Mouse (Mus musculus) embryonic facial prominence, embryonic 13.5 days (tissue): ENCODE results near the gene Prlh. TPM values are rescaled to one million over a fixed set of nuclear protein-coding genes. Genes with fewer than 3 reads are reported as not detected.

Experiments used
- ATAC-seq: fragments of 200-750 bp; cut with Nextera tagmentation; 2 replicates; pipeline ENCODE4 v1.8.0; 2017; ENCODE audit warnings: low read depth; ENCODE audit not compliant: insufficient number of reproducible peaks, insufficient read depth, low FRiP score, low TSS enrichment
- H3K27ac ChIP-seq: fragments of 300-500 bp; sonication (generic); 2 replicates; pipeline ENCODE4 v1.5.1; 2015; ENCODE audit warnings: moderate library complexity, mild to moderate bottlenecking, inconsistent platforms
- H3K27me3 ChIP-seq: fragments of 300-500 bp; sonication (generic); 2 replicates; pipeline ENCODE4 v1.6.1; 2015; ENCODE audit warnings: mild to moderate bottlenecking, inconsistent platforms
- H3K36me3 ChIP-seq: fragments of 300-500 bp; sonication (generic); 2 replicates; pipeline ENCODE4 v1.6.1; 2015; ENCODE audit warnings: mild to moderate bottlenecking, inconsistent platforms
- H3K4me1 ChIP-seq: fragments of 300-500 bp; sonication (generic); 2 replicates; pipeline ENCODE4 v1.6.1; 2015; ENCODE audit warnings: inconsistent platforms
- H3K4me2 ChIP-seq: fragments of 300-500 bp; sonication (generic); 2 replicates; pipeline ENCODE4 v1.6.1; 2015; ENCODE audit warnings: moderate library complexity, mild to moderate bottlenecking, inconsistent platforms
- H3K4me3 ChIP-seq: fragments of 300-500 bp; sonication (generic); 2 replicates; pipeline ENCODE4 v1.5.1; 2015; ENCODE audit warnings: mild to moderate bottlenecking, inconsistent platforms
- H3K9ac ChIP-seq: fragments of 300-500 bp; sonication (generic); 2 replicates; pipeline ENCODE4 v1.6.1; 2015; ENCODE audit warnings: mild to moderate bottlenecking, inconsistent platforms
- H3K9me3 ChIP-seq: fragments of 300-500 bp; sonication (generic); 2 replicates; pipeline ENCODE4 v1.6.1; 2016; ENCODE audit warnings: inconsistent platforms
- WGBS: fragments of 180-500 bp; shearing (Covaris S2); methylation state at CpG from one replicate; pipeline ENCODE4 v1.1.7; 2015; ENCODE audit warnings: mixed read lengths; 5-methylcytosine and 5-hydroxymethylcytosine counted together
- polyA plus RNA-seq: library from polyadenylated mRNA; unstranded; fragments of >200 nt; fragmentation: Nextera tagmentation; extraction: Ambion mirVana; gene quantifications from 2 replicates; pipeline ENCODE4 v1.2.1, GENCODE M21; 2015

The Prlh gene
- polyA plus RNA-seq, 1 experiment from 2014 or later, result not detected

GRCm38 (mm10) chr1:90926030-90926429 lies 26.9 kb upstream of the Prlh start:
- H3K36me3 ChIP-seq, result no peaks in the 10 kb centered on the region
- H3K9ac ChIP-seq, result no peak overlapping the region
- no peak overlapping the region for H3K27ac ChIP-seq
- no peak overlapping the region for H3K4me2 ChIP-seq
- peaks cover 11% of the 10 kb centered on the region; the same call in 1 of the 2 replicates for H3K27me3 ChIP-seq
- H3K4me1 ChIP-seq, result peaks cover 18% of the 10 kb centered on the region
- no peak for ATAC-seq
- 80% methylated on average over 4 of the region's 4 CpGs for WGBS
- no peaks in the 10 kb centered on the region for H3K9me3 ChIP-seq
- H3K4me3 ChIP-seq, result no peak overlapping the region

- Histone ChIP-seq H3K4me2 (peak overlapping the region; percentile 89), H3K9me3 (no peaks in the 10 kb centered on the region), H3K4me3 (no peak overlapping the region), H3K9ac (peak overlapping the region; percentile 68; the same call in 1 of the 2 replicates), H3K27ac (peak overlapping the region; percentile 60; the same call in 1 of the 2 replicates), H3K36me3 (no peaks in the 10 kb centered on the region), H3K4me1 (peaks cover 18% of the 10 kb centered on the region), H3K27me3 (peaks cover 11% of the 10 kb centered on the region; the same call in 1 of the 2 replicates)
- ATAC-seq, result no peak
- WGBS, result 30% methylated on average over 15 of the region's 15 CpGs
These were observed 25.6 kb upstream of the Prlh start for GRCm38 (mm10) chr1:90927308-90927707.

- WGBS, result 1% methylated on average over 23 of the region's 23 CpGs
- peak overlapping the region; percentile 60 for H3K27ac ChIP-seq
- peaks cover 18% of the 10 kb centered on the region for H3K4me1 ChIP-seq
- H3K4me3 ChIP-seq, result peak overlapping the region; percentile 43
- ATAC-seq, result 0 out of 2 replicates have a peak, but pooled peaks have one; percentile 64
- peak overlapping the region; percentile 89 for H3K4me2 ChIP-seq
- H3K36me3 ChIP-seq, result no peaks in the 10 kb centered on the region
- H3K9me3 ChIP-seq, result no peaks in the 10 kb centered on the region
- peak overlapping the region; percentile 68 for H3K9ac ChIP-seq
- peaks cover 11% of the 10 kb centered on the region; the same call in 1 of the 2 replicates for H3K27me3 ChIP-seq
These were observed 24.9 kb upstream of the Prlh start for GRCm38 (mm10) chr1:90927929-90928574.

GRCm38 (mm10) chr1:90928575-90928934 lies 24.4 kb upstream of the Prlh start:
- 2% methylated on average over 6 of the region's 6 CpGs for WGBS
- H3K9me3 ChIP-seq, result no peaks in the 10 kb centered on the region
- H3K4me2 ChIP-seq, result peak overlapping the region; percentile 89
- H3K27ac ChIP-seq, result peak overlapping the region; percentile 60; the same call in 1 of the 2 replicates
- ATAC-seq, result no peak
- peaks cover 11% of the 10 kb centered on the region; the same call in 1 of the 2 replicates for H3K27me3 ChIP-seq
- H3K36me3 ChIP-seq, result no peaks in the 10 kb centered on the region
- H3K9ac ChIP-seq, result peak overlapping the region; percentile 68
- peak overlapping the region; percentile 43 for H3K4me3 ChIP-seq
- H3K4me1 ChIP-seq, result peaks cover 18% of the 10 kb centered on the region

GRCm38 (mm10) chr1:90933001-90933400 lies 19.9 kb upstream of the Prlh start:
- no peak overlapping the region for H3K9ac ChIP-seq
- no peaks in the 10 kb centered on the region for H3K9me3 ChIP-seq
- H3K4me2 ChIP-seq, result no peak overlapping the region
- H3K27me3 ChIP-seq, result 0 out of 2 replicates have a peak, but pooled peaks cover 2% of the 10 kb centered on the region
- H3K4me3 ChIP-seq, result no peak overlapping the region
- no peak for ATAC-seq
- 74% methylated on average over 5 of the region's 5 CpGs for WGBS
- H3K4me1 ChIP-seq, result peaks cover 7% of the 10 kb centered on the region
- H3K36me3 ChIP-seq, result no peaks in the 10 kb centered on the region
- no peak overlapping the region for H3K27ac ChIP-seq

GRCm38 (mm10) chr1:90936990-90937389 lies 15.9 kb upstream of the Prlh start:
- 50% methylated on average over 9 of the region's 9 CpGs for WGBS
- no peak overlapping the region for H3K27ac ChIP-seq
- ATAC-seq, result no peak
- H3K4me3 ChIP-seq, result no peak overlapping the region
- H3K9me3 ChIP-seq, result no peaks in the 10 kb centered on the region
- no peaks in the 10 kb centered on the region for H3K27me3 ChIP-seq
- H3K36me3 ChIP-seq, result no peaks in the 10 kb centered on the region
- H3K4me1 ChIP-seq, result no peaks in the 10 kb centered on the region
- no peak overlapping the region for H3K9ac ChIP-seq
- no peak overlapping the region for H3K4me2 ChIP-seq

- no peak for ATAC-seq
- no peak overlapping the region for H3K4me3 ChIP-seq
- no peaks in the 10 kb centered on the region for H3K9me3 ChIP-seq
- no peak overlapping the region for H3K4me2 ChIP-seq
- H3K36me3 ChIP-seq, result no peaks in the 10 kb centered on the region
- H3K9ac ChIP-seq, result no peak overlapping the region
- H3K27me3 ChIP-seq, result no peaks in the 10 kb centered on the region
- no peak overlapping the region for H3K27ac ChIP-seq
- WGBS, result 85% methylated on average over 4 of the region's 4 CpGs
- no peaks in the 10 kb centered on the region for H3K4me1 ChIP-seq
These were observed 12.9 kb upstream of the Prlh start for GRCm38 (mm10) chr1:90939980-90940379.

GRCm38 (mm10) chr1:90945171-90945570 lies 7.7 kb upstream of the Prlh start:
- no peak overlapping the region for H3K9ac ChIP-seq
- H3K27ac ChIP-seq, result no peak overlapping the region
- 56% methylated on average over 10 of the region's 10 CpGs for WGBS
- H3K4me3 ChIP-seq, result no peak overlapping the region
- no peaks in the 10 kb centered on the region for H3K4me1 ChIP-seq
- no peaks in the 10 kb centered on the region for H3K9me3 ChIP-seq
- no peaks in the 10 kb centered on the region for H3K36me3 ChIP-seq
- no peaks in the 10 kb centered on the region for H3K27me3 ChIP-seq
- no peak overlapping the region for H3K4me2 ChIP-seq
- no peak for ATAC-seq

GRCm38 (mm10) chr1:90947252-90947651 lies 5.7 kb upstream of the Prlh start:
- Histone ChIP-seq H3K9ac (no peak overlapping the region), H3K4me3 (no peak overlapping the region), H3K36me3 (no peaks in the 10 kb centered on the region), H3K4me2 (no peak overlapping the region), H3K4me1 (no peaks in the 10 kb centered on the region), H3K27ac (no peak overlapping the region), H3K27me3 (no peaks in the 10 kb centered on the region), H3K9me3 (no peaks in the 10 kb centered on the region)
- ATAC-seq, result no peak
- 68% methylated on average over 2 of the region's 2 CpGs for WGBS

GRCm38 (mm10) chr1:90949309-90949708 lies 3.6 kb upstream of the Prlh start:
- H3K36me3 ChIP-seq, result no peaks in the 10 kb centered on the region
- H3K9me3 ChIP-seq, result no peaks in the 10 kb centered on the region
- no peak overlapping the region for H3K27ac ChIP-seq
- ATAC-seq, result no peak
- H3K4me3 ChIP-seq, result no peak overlapping the region
- no peak overlapping the region for H3K4me2 ChIP-seq
- 0 out of 2 replicates have a peak, but pooled peaks cover 3% of the 10 kb centered on the region for H3K27me3 ChIP-seq
- H3K9ac ChIP-seq, result no peak overlapping the region
- 69% methylated on average over 9 of the region's 9 CpGs for WGBS
- H3K4me1 ChIP-seq, result peaks cover 5% of the 10 kb centered on the region

GRCm38 (mm10) chr1:90951670-90952069 lies 1.2 kb upstream of the Prlh start:
- 80% methylated on average over 7 of the region's 7 CpGs for WGBS
- H3K9me3 ChIP-seq, result no peaks in the 10 kb centered on the region
- ATAC-seq, result no peak
- no peaks in the 10 kb centered on the region for H3K36me3 ChIP-seq
- peaks cover 5% of the 10 kb centered on the region for H3K4me1 ChIP-seq
- H3K27ac ChIP-seq, result no peak overlapping the region
- 0 out of 2 replicates have a peak, but pooled peaks cover 3% of the 10 kb centered on the region for H3K27me3 ChIP-seq
- H3K4me2 ChIP-seq, result no peak overlapping the region
- no peak overlapping the region for H3K9ac ChIP-seq
- no peak overlapping the region for H3K4me3 ChIP-seq

- Histone ChIP-seq H3K36me3 (no peaks in the 10 kb centered on the region), H3K9ac (no peak overlapping the region), H3K9me3 (no peaks in the 10 kb centered on the region)
These were observed 780 bp downstream of the Prlh start for GRCm38 (mm10) chr1:90953688-90954087.

More at GRCm38 (mm10) chr1:90953688-90954087, 780 bp downstream of the Prlh start:
- ATAC-seq, result no peak
- WGBS, result 66% methylated on average over 11 of the region's 11 CpGs
- H3K4me2 ChIP-seq, result no peak overlapping the region
- H3K4me1 ChIP-seq, result peaks cover 5% of the 10 kb centered on the region
- 0 out of 2 replicates have a peak, but pooled peaks cover 8% of the 10 kb centered on the region for H3K27me3 ChIP-seq
- H3K27ac ChIP-seq, result no peak overlapping the region
- no peak overlapping the region for H3K4me3 ChIP-seq
